Mouse (Mus musculus) cerebellum, postnatal 36 days (tissue): ENCODE results near the gene Snorc.
"Not testable (repeated sequence)": the region's sequence is repeated elsewhere in the genome, so short reads cannot be mapped to it uniquely, and the experiment has no call there.

Source experiments
- DNase-seq, 2 experiments: peaks; one replicate each; pipeline ENCODE4 v3.0.0; 2021 to 2022; ENCODE audit warnings: mixed read lengths in 2 of 2

Gene Snorc

DNA sequence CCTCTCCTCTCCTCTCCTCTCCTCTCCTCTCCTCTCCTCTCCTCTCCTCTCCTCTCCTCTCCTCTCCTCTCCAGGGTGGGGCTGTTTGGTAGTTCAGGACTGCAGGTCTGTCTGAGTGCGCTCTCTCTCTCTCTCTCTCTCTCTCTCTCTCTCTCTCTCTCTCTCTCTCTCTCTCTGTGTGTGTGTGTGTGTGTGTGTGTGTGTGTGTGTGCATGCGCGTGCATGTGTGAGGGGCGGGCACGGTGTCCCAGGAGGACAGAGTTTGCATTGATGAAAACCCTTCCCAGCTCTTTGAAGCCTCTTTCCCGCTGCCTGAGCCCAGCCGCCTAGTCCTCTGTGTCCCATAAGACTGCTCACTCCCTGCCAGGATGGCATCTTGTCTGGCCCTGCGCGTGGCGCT, at the start of gene Snorc:
TSS of gene Snorc (plus strand) at position 301 of the 400 bp plus-strand sequence.
- DNase-seq, result not testable (repeated sequence)

GRCm38 (mm10) chr1:87435125-87435524, 34.9 kb upstream of the Snorc start:
- DNase-seq, result no peak

- no peak for DNase-seq
Measured at GRCm38 (mm10) chr1:87436583-87436982, 33.5 kb upstream of the Snorc start.

GRCm38 (mm10) chr1:87447183-87448104, 22.6 kb upstream of the Snorc start:
- DNase-seq, result peak; percentile 75 to 77

GRCm38 (mm10) chr1:87449432-87449831, 20.6 kb upstream of the Snorc start:
- no peak for DNase-seq

DNA sequence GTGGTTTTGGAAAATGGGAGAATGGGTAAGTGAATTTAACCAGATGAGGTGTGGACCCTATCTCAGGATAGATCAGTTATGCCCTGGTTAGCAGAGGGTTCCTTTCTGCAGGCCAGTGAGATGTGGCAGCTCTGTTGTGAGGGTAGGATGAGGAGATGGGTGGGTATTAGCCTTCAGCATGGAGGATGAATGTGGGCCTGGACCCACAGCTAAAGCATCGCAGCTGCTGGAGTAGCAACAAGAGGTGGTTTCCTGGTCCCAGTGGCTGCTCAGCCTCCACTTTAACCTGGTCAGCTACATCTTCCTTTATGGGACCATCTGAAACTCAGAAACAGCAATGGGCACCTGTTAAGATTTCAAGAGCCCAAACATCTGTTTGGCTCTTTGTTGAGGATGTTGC, 13.6 kb upstream of the Snorc start:
- DNase-seq, result no peak

- DNase-seq, result no peak
Measured at GRCm38 (mm10) chr1:87458045-87458444, 12.0 kb upstream of the Snorc start.

- not testable (repeated sequence) for DNase-seq
Measured at GRCm38 (mm10) chr1:87459856-87460255, 10.2 kb upstream of the Snorc start.

GRCm38 (mm10) chr1:87467469-87467868, 2.6 kb upstream of the Snorc start:
- no peak for DNase-seq

DNA sequence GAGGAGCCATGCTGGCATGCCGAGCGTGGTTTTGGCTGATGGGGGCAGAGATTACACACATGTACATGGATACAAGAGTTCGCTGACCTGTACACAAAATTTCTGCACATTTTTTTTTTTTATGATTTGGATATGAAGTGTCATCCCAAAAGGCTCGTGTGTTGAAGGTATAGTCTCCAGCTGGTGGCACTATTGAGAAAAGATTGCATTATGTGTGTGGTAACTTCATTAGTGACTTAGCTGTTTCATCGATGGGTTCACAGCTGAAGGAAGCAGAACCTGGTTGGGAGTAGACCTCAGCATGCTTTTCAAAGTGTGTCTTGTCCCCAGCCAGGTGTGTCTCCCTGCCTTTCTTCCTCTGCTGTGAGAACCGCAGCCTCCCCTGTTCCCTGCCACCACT, 1.8 kb upstream of the Snorc start:
- DNase-seq, result no peak

DNA sequence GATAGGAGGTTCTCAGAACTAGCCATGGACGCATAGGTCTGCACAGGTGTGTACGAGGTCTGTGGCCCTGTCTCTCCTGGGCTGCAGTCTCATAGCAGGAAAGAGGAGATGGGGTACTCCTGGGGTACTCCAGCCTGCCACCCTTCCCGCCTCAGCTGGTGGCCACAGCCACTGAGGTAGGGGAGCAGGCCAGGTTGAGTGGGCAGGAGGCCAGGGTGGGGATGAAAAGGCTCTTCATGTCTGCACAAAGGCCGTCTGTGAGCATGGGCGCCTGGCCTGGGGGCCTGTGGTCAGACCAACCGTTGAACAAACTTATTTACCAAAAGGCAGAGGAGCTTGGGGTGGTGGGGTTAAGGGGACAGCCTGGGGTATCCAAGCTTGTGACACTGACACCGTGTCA, 1.8 kb downstream of the Snorc start:
- DNase-seq, result no peak

DNA sequence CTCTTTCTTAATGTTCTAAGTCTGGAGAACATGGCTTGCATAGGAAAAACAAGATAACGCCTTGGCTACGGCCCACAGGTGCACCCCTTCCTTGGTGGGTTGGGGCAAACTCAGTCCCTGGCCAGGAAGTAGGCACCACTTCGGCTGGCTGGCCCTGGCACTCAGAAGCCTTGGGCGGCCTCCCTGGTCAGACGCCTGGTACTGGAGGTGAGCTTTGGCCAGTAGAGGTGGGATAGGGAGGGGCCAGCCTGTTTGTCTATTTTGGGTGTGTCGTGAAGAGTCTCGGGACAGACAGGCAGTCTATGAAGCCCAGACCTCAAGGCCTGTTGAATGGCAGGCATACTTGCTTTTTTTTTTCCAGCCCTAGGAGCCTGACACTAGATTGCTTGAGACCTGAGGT, 2.5 kb downstream of the Snorc start:
- DNase-seq, result peak; percentile 37 to 39

DNA sequence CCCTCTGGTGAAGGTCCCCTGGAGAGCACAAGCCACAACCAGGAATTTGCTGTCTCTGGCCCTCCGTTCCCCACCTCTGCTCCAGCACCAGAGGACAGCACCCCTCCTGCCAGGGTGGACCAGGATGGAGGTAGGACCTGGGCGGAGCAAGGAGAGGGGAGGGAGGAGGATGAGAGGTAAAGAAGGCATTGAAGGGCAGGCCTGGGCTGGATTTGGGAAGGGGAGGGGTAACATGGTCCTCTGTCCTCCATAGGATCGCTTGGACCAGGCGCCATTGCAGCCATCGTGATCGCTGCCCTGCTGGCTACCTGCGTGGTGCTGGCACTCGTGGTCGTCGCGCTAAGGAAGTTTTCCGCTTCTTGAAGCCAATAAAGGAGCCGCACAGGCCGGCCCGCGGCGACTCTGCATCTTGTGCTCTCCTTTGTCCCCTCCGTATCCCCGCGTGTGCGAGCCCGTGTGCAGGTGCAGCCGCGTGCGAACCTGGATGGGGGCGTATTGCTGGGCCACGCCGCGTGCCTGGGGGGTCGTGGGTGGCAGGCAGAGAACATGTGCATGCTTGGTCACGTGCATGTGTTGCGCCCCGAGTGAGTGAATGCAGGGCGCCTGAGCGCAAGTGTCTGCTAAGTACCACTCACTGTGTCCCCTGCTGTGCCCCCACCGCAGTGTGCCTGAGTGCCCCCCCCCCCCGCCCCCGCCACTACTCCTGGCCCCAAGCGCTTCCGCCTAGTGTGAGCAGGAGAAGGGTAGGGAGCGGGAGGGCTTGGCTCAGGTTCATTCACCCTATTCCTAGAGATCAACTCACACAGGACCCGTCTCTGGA, 5.2 kb downstream of the Snorc start:
- DNase-seq, result no peak

- peak; percentile 60 to 62 for DNase-seq
Measured at GRCm38 (mm10) chr1:87482546-87482945, 12.5 kb downstream of the Snorc start.

DNA sequence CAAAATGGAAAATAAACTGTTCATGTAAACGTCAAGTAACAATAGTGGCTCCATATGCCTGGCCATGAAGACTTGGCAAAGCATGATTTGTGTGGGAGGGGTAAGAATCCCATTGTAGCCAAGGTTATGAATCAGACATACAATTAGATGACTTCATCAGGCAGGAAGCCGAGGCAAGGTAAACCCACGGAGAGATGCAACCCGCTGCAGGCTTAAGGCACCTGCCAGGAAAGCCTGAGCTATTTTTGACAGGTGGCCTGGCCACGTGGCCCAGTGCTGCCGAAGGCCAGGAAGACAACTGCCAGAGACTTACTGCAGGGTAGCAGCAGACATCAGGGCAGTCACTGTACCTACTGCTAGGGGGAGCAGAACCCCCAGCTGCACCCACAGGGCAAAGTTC, 16.3 kb downstream of the Snorc start:
- peak; percentile 91 for DNase-seq

- no peak for DNase-seq
Measured at GRCm38 (mm10) chr1:87492285-87492684, 22.2 kb downstream of the Snorc start.

GRCm38 (mm10) chr1:87493542-87493941, 23.5 kb downstream of the Snorc start:
- DNase-seq, result no peak

DNA sequence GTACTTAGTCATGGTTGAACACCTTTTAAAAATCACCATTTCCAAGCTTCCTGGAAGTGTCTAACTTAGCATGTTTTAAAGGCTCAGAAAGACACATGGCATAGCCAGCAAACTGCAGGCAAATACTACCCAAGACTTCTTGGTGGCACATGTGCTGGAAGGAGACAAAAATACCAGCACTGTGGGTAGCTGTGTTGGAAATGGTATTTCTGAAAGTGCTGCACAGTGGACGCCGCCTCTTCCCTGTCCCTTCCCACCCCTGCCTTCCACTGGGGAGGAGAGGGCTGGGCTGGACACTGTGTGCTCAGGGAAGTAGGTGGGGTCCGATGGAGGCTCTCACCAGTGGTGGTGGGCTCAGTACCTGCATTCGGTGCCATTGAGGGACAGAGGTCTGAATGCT, 35.5 kb downstream of the Snorc start:
- DNase-seq, result no peak

DNA sequence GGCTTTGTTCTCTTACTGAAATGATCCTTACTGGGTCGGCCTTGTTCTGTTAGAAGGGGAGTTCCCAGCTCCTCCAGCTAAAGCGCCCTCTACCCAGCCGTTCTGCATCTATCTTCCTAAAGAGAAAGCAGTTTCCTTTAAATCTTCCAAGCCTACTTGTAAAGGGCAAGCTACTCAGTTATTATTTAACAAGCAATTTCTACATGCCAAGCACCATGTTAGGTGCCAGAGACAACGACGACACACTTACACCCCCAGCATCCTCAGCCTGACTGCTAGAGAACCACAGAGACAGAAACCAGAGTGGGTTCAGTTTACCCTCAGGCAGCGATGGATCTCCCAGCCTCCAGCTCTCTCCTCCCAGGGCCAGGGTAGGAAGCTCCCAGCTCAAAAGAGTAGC, 37.8 kb downstream of the Snorc start:
- no peak for DNase-seq

DNA sequence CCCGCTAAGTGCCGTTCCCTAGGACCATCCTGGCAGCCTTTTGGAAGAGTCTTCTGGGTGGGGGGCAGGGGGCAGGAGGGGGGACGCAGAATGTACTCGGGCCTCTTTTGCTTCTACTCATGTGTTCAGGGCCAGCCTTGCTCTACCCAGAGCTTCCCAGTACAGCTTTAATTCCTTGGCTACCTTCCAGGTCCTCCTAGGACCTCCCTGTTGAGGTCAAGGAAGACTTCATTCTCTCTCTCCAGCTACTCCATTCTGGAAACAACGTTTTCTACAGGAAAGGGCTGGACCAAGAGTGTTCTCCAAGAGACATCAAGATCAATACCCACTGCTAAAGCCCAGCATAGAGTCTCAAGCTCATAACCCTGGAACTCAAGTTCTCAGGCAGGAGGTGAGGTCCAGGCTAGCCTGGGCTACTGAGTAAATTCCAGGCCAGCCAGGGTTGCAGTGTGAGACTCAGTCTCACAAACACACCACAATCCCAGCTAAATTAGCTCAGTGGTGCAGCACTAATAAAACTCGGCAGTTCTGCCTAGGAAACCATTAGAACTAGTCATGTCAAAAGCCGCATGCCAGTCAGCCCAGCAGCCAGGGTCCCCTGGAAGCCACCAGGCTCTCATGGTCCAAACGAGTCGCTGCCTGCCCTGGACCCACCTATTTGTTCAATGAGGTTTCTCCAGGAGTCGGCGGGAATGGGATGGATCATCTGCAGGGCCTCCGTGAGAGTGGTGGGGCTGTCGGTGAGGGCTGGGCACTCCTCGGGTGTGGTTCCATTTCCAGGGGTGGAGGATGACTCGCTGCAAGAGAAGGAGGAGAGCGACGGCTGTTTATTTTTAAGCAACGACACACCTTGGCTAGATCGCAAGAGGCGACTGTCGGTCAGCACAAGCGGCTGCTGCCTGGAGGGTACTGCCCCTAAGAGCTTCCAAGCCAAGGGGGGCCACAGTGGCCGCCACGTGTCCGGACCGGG, 38.8 kb downstream of the Snorc start:
- no peak for DNase-seq

GRCm38 (mm10) chr1:87509561-87510165, 39.6 kb downstream of the Snorc start, which contains the start of gene Neu2:
Gene Neu2 (plus strand): TSS chr1:87509889.
- peak; percentile 12 to 21 for DNase-seq

DNA sequence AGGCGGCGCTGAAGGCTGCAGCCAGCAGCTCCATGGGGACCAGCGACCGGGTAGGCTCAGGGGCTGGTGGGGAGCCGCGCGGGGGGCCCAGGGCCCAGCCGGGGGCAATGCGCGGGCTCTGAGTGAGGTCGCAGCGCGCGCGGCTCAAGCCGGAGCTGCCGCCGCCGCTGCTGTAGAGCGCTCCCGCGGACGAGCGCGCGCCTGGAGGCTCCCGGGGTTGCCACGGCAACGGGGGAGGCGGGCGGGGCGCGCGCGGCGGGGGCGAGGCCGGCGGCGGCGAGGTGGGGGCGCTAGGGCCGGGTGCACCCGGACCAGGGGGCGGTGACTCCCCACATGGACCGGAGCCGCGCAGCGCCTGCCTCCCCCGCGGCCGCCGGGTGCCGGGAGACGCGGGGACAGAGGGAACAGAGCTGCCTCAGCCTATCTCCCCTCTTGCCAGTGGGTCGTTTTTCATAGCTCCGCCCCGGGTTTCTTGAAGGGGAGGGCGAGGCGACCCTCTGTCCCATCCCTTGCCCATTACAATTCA, 40.2 kb downstream of the Snorc start:
- peak; percentile 37 to 65 for DNase-seq
